Mouse (Mus musculus) stomach, embryonic 14.5 days (tissue): ENCODE results near the gene Itln1. TPM values are rescaled to one million over a fixed set of nuclear protein-coding genes. Genes with fewer than 3 reads are reported as not detected.
A peak's percentile ranks its signal among the peaks of the same experiment; 100 is the strongest.

Source experiments
- ATAC-seq: fragments of 200-750 bp; cut with Nextera tagmentation; 2 replicates; pipeline ENCODE4 v1.8.0; 2017; ENCODE audit warnings: low read depth, moderate TSS enrichment; ENCODE audit not compliant: insufficient number of reproducible peaks, insufficient read depth, low FRiP score
- H3K27ac ChIP-seq: fragments of 300-500 bp; sonication (generic); 2 replicates; pipeline ENCODE4 v1.5.1; 2014; ENCODE audit warnings: mild to moderate bottlenecking, low read length, moderate library complexity, mixed read lengths
- H3K27me3 ChIP-seq: fragments of 300-500 bp; sonication (generic); 2 replicates; pipeline ENCODE4 v1.6.1; 2014; ENCODE audit warnings: low read length, control low read depth, mixed read lengths; ENCODE audit not compliant: control insufficient read depth, insufficient read depth
- H3K36me3 ChIP-seq: fragments of 300-500 bp; sonication (generic); 2 replicates; pipeline ENCODE4 v1.6.1; 2014; ENCODE audit warnings: mild to moderate bottlenecking, control low read depth, low read length, moderate library complexity, mixed read lengths; ENCODE audit not compliant: control insufficient read depth, insufficient read depth
- H3K4me1 ChIP-seq: fragments of 300-500 bp; sonication (generic); 2 replicates; pipeline ENCODE4 v1.6.1; 2014; ENCODE audit warnings: low read length, control low read depth, mixed read lengths; ENCODE audit not compliant: control insufficient read depth, insufficient read depth
- H3K4me2 ChIP-seq: fragments of 300-500 bp; sonication (generic); replicated peaks from 2 replicates; pipeline ENCODE4 v1.6.1; 2014; ENCODE audit warnings: low read depth, low read length, control low read depth
- H3K4me3 ChIP-seq: fragments of 300-500 bp; sonication (generic); 2 replicates; pipeline ENCODE4 v1.5.1; 2014; ENCODE audit warnings: low read depth, low read length, control low read depth
- H3K9ac ChIP-seq: fragments of 300-500 bp; sonication (generic); replicated peaks from 2 replicates; pipeline ENCODE4 v1.6.1; 2014; ENCODE audit warnings: low read depth, mild to moderate bottlenecking, control low read depth, low read length, moderate library complexity, mixed read lengths
- H3K9me3 ChIP-seq: fragments of 300-500 bp; sonication (generic); 2 replicates; pipeline ENCODE4 v1.6.1; 2016; ENCODE audit warnings: low read depth, low read length, control low read depth; ENCODE audit not compliant: control insufficient read depth
- WGBS: fragments of 180-500 bp; shearing (Covaris S2); extraction: QIAGEN DNeasy Blood & Tissue Kit; methylation state at CpG from one replicate; pipeline ENCODE4 v1.1.7; 2014; 5-methylcytosine and 5-hydroxymethylcytosine counted together
- polyA plus RNA-seq: library from polyadenylated mRNA; unstranded; fragments of >200 nt; fragmentation: Nextera tagmentation; extraction: Ambion mirVana; gene quantifications from 2 replicates; pipeline ENCODE4 v1.2.1, GENCODE M21; 2014

Itln1 gene
- polyA plus RNA-seq, 1 experiment from 2014 or later, result not detected

GRCm38 (mm10) chr1:171561200-171561599 lies 26.1 kb upstream of the Itln1 start:
- H3K4me2 ChIP-seq, result no peak overlapping the region
- no peaks in the 10 kb centered on the region for H3K4me1 ChIP-seq
- no peaks in the 10 kb centered on the region for H3K9me3 ChIP-seq
- H3K9ac ChIP-seq, result no peak overlapping the region
- no peak overlapping the region for H3K4me3 ChIP-seq
- WGBS, result 93% methylated on average over 1 of the region's 1 CpGs
- no peaks in the 10 kb centered on the region for H3K27me3 ChIP-seq
- H3K27ac ChIP-seq, result no peak overlapping the region
- H3K36me3 ChIP-seq, result no peaks in the 10 kb centered on the region
- ATAC-seq, result no peak

DNA sequence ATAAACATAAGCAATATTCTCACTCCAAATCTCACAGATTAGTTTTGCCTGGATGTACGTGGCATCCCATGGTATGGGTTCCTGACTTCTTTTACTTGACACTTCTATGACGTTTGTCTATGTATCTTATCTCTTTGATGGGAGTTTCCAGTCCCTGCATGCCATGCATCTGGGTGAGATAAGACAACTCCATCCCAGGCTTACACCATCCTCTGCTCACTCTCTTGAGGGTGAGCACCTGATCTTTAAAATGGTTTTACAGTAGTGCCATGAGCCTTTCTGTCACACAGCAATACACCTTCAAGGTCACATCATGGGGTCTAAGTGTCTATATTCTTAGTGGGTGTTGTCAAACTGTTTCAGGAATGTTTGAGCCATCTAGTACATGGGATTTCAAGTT lies 25.2 kb upstream of the Itln1 start:
- 64% methylated on average over 2 of the region's 2 CpGs for WGBS

GRCm38 (mm10) chr1:171558898-171559297 lies 23.8 kb upstream of the Itln1 start, which contains the start of gene Cd244a:
Cd244a (plus strand) TSS chr1:171559193.
- Histone ChIP-seq H3K27me3 (no peaks in the 10 kb centered on the region), H3K36me3 (no peaks in the 10 kb centered on the region), H3K4me2 (no peak within 1 kb of the TSS), H3K27ac (no peak within 1 kb of the TSS), H3K4me3 (no peak within 1 kb of the TSS), H3K9ac (no peak within 1 kb of the TSS), H3K4me1 (no peaks in the 10 kb centered on the region), H3K9me3 (no peaks in the 10 kb centered on the region)
- 77% methylated on average over 4 of the region's 4 CpGs for WGBS
- ATAC-seq, result no peak

More for the DNA sequence above, 25.2 kb upstream of the Itln1 start:
- Histone ChIP-seq H3K27ac (no peak overlapping the region), H3K4me1 (no peaks in the 10 kb centered on the region), H3K27me3 (no peaks in the 10 kb centered on the region), H3K9ac (no peak overlapping the region), H3K4me2 (no peak overlapping the region), H3K9me3 (no peaks in the 10 kb centered on the region), H3K36me3 (no peaks in the 10 kb centered on the region), H3K4me3 (no peak overlapping the region)
- no peak for ATAC-seq

GRCm38 (mm10) chr1:171558407-171558806 lies 23.3 kb upstream of the Itln1 start:
- no peak for ATAC-seq
- no peaks in the 10 kb centered on the region for H3K36me3 ChIP-seq
- H3K27ac ChIP-seq, result no peak overlapping the region
- 69% methylated on average over 6 of the region's 6 CpGs for WGBS
- no peak overlapping the region for H3K4me3 ChIP-seq
- H3K4me2 ChIP-seq, result no peak overlapping the region
- no peaks in the 10 kb centered on the region for H3K4me1 ChIP-seq
- no peak overlapping the region for H3K9ac ChIP-seq
- no peaks in the 10 kb centered on the region for H3K27me3 ChIP-seq
- no peaks in the 10 kb centered on the region for H3K9me3 ChIP-seq

GRCm38 (mm10) chr1:171556366-171556765 lies 21.3 kb upstream of the Itln1 start:
- Histone ChIP-seq H3K4me3 (no peak overlapping the region), H3K4me2 (no peak overlapping the region), H3K9ac (no peak overlapping the region), H3K27ac (no peak overlapping the region), H3K27me3 (no peaks in the 10 kb centered on the region), H3K9me3 (no peaks in the 10 kb centered on the region), H3K4me1 (no peaks in the 10 kb centered on the region), H3K36me3 (no peaks in the 10 kb centered on the region)
- WGBS, result 83% methylated on average over 2 of the region's 2 CpGs
- no peak for ATAC-seq

- ATAC-seq, result 0 out of 2 replicates have a peak, but pooled peaks have one; percentile 33
- 76% methylated on average over 11 of the region's 11 CpGs for WGBS
- Histone ChIP-seq H3K27ac (no peak overlapping the region), H3K9me3 (no peaks in the 10 kb centered on the region; the same call in 1 of the 2 replicates), H3K4me1 (no peaks in the 10 kb centered on the region), H3K9ac (no peak overlapping the region), H3K27me3 (no peaks in the 10 kb centered on the region), H3K36me3 (no peaks in the 10 kb centered on the region), H3K4me2 (no peak overlapping the region), H3K4me3 (no peak overlapping the region)
Observed at GRCm38 (mm10) chr1:171553359-171554341, 18.6 kb upstream of the Itln1 start.

- Histone ChIP-seq H3K4me2 (no peak overlapping the region), H3K27ac (no peak overlapping the region; the same call in 1 of the 2 replicates), H3K4me1 (no peaks in the 10 kb centered on the region), H3K36me3 (no peaks in the 10 kb centered on the region), H3K4me3 (no peak overlapping the region), H3K9me3 (no peaks in the 10 kb centered on the region; the same call in 1 of the 2 replicates), H3K9ac (no peak overlapping the region), H3K27me3 (no peaks in the 10 kb centered on the region)
- ATAC-seq, result no peak
- 78% methylated on average over 2 of the region's 2 CpGs for WGBS
Observed at GRCm38 (mm10) chr1:171552230-171552629, 17.1 kb upstream of the Itln1 start.

GRCm38 (mm10) chr1:171551326-171551725 lies 16.2 kb upstream of the Itln1 start:
- no peak overlapping the region for H3K4me2 ChIP-seq
- no peaks in the 10 kb centered on the region for H3K36me3 ChIP-seq
- no peak overlapping the region for H3K27ac ChIP-seq
- H3K9me3 ChIP-seq, result no peaks in the 10 kb centered on the region; the same call in 1 of the 2 replicates
- H3K4me1 ChIP-seq, result no peaks in the 10 kb centered on the region
- no peak for ATAC-seq
- no peak overlapping the region for H3K4me3 ChIP-seq
- no peak overlapping the region for H3K9ac ChIP-seq
- WGBS, result 72% methylated on average over 7 of the region's 7 CpGs
- H3K27me3 ChIP-seq, result no peaks in the 10 kb centered on the region
